Mouse (Mus musculus) right cerebral cortex, adult 2 months (tissue): ENCODE measurements around the gene Mcm6.
"Not testable (repeated sequence)": the region's sequence is repeated elsewhere in the genome, so short reads cannot be mapped to it uniquely, and the experiment has no call there.

Experiments
- DNase-seq, 2 experiments: peaks; one replicate each; pipeline ENCODE4 v3.0.0; 2021 to 2022; ENCODE audit warnings: low spot score in 2 of 2

The Mcm6 gene

DNA sequence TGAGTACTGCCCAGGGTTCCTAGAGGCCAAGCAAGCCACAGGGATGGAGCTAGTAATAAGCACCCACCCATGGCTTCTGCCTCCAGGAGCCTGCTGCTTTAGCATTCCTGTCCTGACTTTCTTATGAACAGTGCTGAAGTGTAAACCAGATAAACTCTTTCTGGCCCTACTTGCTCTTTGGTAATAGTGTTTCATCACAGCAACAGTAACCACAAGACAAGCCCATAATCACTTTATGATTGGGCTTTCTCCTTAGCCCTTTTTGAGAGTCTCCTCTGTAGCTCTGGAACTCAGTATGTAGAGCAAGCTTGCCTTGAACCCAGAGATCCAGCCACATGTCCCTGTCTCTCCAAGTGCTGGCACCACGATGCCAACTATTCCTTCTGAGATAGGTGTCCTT is 29.2 kb downstream of the Mcm6 start:
- no peak for DNase-seq

DNA sequence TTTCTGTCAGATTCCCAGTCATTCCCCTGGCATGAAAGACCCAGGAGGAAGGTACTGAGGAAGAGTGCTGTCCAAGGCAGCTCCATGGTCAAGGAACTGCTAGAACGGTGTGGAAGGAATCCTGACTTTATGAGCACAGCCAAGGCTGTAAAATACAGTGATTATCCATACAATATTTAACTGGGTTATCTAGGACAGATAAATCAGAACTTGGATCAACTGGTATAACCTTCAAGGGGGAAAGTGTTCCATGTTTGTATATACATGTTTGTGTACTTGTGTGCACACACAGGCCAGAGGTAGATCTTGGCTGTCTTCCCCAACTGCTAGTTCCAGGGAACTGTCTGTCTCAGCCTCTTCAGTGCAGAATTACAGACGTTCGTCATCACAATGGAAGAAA is 31.2 kb downstream of the Mcm6 start, which contains the start of gene Lct:
TSS of gene Lct (minus strand) at position 101 of the 400 bp plus-strand sequence.
- DNase-seq: no peak

DNA sequence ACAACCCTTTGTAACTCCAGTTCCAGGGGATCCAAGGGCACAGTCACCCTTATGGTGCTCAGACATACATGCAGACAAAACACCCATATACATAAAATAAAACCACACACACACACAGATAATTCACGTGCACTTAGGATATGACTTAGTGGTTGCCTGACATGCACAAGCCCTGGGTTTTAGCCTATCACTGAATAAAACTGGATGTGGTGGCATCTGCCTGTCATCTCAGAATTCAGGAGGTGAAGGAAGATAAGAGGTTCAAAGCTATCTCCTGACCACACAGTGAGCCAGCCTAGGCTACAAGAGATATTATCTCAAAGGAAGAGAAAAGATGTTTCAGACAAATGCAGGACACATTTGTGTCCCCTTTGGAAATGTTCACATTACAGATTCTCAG is 32.3 kb downstream of the Mcm6 start:
- DNase-seq: no peak

DNA sequence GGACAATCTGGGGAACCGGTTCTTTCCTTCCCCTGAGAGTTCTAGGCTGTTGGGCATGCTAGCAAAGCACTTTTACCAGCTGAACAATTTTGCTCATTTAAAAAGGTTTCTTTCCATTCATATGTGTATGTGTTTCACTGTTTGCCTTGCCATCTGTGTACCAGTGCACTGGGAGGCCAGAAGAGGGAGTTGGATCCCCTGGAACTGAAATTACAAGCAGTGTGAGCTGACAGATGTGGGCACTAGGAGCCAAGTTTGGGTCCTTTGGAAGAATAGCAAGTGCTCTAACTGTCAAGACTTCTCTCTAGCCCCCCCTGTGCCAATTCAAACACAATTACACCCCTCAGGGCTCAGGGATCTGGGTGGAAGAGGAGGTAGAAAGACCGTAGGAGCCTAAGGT is 34.7 kb downstream of the Mcm6 start:
- no peak for DNase-seq

DNA sequence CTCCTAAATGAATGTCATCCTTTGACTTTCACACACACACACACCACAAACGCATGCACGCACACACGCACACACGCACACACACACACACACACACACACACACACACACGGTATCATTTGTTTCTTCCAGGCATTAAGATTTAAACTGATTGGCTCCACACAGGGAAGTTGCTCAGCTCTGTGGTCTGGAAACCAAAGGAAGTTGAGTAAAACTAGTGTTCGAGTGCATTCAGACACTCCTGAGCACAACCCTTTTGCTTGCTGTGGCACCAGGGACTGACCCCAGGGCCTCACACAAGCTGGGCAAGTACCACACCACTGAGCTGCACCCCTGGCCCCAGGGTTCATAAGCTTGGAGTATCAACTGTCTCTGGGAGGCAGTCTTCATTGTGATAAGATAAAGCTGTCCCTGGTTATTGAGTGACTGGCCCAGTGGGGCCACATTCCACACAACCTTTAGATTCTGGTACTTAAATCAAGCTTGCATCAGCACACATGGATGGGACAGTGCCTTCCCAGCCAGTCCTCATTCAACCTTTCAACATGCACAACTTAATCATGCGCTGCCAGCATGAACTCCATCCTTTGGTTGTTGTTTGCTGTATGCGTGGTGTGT is 36.3 kb downstream of the Mcm6 start:
- DNase-seq: no peak

DNA sequence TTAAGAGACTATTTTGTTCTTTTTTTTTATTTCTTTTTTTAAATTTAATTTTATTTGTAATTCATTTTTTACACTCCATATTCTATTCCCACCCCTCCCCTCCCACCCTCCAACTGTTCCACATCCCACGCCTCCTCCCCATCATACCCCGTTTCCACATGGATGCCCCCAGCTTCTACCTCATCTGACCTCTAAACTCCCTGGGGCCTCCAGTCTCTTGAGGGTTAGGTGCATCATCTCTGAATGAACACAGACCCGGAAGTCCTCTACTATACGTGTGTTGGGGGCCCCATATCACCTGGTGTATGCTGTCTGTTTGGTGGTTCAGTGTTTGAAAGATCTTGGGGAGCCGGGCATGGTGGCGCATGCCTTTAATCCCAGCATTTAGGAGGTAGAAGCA is 40.2 kb downstream of the Mcm6 start:
- DNase-seq: not testable (repeated sequence)

DNA sequence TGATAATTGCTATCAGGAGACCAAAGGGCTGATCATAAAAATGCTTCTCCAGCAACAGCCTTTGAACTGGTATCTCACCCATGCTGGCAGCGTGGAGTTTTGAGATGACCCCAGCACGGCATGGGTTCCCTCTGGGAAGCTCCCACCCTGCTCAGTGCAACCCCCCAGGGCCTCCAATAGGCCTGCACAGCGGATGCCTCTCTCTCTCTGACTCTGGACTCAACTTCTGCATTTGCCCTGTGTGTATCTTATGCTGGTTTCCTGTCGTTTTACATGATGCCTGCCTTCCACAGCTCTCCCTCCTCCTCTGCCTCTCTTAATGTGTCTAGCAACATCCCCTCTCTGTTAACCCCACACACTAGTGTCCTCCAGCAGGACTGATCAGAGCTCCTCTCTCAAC is 44.8 kb downstream of the Mcm6 start:
- DNase-seq: no peak

DNA sequence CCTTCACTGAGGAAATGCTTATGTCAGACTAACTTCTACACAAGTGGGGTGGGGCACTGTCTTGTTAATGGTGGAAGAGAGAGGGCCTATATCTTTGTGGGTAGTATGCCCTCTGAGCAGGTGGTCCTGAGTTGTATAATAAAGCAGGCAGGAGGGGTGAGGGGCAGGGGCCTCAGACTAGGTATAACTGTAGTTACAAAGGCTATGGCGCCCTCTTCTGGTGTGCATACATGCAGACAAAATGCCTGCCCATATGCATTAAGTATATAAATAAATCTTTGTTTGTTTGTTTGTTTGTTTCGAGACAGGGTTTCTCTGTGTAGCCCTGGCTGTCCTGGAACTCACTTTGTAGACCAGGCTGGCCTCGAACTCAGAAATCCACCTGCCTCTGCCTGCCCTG is 50.4 kb downstream of the Mcm6 start:
- DNase-seq: no peak

DNA sequence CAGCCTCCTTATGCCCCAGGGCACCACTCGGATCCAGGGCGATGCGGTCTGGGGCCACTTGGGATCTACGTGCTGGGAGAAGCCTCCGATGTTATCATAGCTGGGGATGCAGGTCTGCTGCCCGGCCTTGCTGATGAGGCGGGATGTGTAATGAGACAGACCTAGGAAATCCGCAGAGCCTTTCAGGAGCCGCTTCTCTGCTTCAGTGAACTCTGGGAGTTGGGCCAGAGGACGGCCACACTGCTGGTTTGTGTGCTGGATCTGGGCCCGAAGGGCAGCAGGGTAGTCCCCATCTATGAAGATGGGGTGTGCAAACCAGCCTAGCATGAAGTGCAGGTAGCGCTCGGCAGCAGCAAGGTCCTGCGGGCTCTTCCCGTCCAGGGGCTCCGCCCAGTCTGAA is 55.6 kb downstream of the Mcm6 start:
- DNase-seq: peak in 1 of 2 experiments; percentile 22

DNA sequence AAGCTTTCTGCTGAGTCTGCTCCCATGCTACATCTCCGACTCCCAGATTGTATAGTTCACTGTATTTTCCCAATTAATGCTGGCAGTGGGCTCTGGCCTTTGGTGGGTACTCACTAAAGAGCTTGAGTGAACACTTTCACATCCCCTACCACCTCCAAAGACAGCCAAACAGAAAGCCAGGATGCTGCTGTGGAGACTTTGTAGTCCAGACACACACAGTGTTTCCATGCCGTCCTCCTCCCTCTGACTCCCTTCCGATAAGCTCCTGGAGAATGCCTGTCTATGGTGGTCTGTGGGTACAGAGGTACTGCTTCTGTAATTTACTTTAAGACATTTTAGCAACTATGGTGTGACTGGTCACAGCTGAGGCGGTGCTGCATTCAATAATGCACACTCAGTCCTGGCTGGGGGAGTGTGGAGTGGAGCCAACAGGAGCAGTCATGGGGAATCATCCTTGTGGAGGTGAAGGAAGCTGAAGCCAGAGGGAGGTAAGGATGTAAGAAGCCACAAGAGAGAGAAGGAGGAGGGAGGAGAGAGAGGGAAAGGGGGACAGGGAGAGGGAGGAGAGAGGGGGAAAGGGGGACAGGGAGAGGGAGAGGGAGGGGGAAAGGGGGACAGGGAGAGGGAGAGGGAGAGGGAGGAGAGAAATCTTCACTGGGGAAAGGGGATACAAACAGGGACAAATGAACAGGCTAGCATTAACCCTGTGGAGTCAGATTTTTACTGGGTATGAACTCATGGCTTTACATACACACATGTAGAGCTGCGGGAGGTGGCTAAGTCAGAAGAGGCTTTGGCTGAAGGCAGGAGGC is 63.5 kb downstream of the Mcm6 start:
- DNase-seq: no peak

DNA sequence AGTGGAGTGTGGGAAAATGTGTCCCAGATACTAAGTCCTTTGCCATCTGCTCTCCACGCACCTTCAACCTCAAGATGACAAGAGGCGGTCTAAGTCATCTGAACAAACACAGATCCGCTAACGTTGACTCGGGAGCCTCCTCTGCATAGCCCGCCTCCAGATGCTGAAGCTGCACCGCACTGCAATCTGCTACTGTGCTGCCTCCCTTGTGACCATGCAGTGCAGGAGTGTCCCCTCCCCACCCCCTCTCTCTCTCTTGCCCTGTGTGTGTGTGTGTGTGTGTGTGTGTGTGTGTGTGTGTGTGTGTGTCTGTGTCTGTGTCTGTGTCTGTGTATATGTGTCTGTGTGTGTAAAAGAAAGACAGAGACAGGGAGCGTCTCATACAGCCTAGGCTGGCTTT is 64.2 kb downstream of the Mcm6 start:
- no peak for DNase-seq

DNA sequence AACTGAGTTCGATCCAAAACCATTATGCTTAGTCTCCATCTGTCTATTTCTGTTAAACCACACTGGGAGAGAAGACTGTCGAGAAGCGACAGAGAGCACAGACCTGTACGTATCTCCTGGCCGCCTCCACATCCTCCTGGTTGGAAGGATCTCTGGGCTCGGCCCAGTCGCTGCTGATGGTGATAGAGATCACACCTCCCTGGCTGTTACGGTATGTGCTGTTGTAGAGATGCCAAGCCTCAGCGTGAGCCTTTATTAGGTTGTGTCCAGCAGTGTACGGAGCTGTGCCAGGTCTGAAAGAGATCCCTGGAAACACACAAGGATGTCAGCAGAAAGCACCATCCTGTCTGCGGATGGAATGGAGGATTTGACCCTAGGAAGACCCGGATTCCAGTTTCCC is 65.9 kb downstream of the Mcm6 start:
- DNase-seq: no peak

DNA sequence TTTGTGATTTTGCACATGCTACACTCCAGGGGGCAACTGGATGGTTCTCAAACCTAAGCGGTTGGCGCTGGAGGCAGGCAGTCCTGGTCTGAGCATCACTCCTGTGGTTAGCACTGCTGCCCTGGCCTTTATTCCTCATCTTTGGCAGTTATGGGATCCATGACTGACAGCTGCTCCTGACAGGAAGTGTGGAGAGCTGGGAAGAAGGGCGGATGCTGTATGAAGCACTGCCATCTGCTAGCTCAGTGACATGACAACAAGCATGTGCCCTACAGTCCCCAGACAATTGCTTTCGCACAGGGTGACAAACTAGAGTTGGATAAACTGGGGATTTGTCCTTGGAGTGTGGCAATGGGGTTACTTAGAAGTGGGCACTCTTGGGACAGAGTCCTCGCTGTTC is 69.2 kb downstream of the Mcm6 start:
- no peak for DNase-seq

DNA sequence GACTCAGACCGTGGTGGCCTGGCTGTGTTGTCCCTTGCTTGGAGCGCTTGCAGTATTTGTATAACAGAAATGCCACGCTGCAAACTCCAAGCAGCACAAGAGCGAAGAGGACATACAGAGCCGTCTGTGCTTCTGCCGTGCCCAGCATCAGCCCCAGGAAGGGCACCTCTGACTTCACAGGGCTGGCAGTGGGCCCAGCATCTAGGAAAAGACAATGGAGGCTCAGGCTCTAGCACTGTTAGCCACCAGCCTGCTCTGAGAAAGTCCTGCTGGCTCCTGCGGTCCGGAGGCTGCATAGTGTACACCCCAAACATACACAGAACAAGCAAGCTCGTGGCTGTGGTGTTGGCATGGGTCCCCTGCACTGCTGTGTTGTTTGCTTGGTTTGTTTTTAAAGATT is 74.3 kb downstream of the Mcm6 start:
- DNase-seq: no peak

DNA sequence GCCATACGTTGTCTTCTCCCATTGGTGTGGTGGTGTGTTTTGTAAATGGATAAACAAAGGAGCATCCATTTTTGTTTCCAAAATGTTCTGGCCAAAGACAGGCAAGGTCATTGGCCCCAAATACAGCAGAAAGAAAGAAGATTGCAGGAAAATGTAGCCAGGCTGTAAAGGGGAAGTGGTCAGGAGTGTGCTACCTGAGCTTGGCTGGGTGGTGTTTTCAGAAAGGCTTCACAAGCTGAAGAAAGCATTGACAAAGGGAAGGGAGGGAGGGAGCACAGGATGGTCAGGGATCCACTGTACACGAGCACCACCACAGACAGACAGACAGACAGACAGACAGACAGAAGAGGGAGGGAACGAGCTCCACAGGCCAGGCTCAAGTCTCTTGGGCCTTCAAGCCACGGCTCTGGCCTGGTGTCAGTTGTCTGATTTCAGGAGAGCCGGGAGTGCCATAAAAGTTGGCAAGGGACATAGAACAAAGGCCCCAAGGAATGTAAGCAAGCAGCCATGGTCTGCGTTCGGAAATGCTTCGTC is 75.2 kb downstream of the Mcm6 start:
- no peak for DNase-seq

DNA sequence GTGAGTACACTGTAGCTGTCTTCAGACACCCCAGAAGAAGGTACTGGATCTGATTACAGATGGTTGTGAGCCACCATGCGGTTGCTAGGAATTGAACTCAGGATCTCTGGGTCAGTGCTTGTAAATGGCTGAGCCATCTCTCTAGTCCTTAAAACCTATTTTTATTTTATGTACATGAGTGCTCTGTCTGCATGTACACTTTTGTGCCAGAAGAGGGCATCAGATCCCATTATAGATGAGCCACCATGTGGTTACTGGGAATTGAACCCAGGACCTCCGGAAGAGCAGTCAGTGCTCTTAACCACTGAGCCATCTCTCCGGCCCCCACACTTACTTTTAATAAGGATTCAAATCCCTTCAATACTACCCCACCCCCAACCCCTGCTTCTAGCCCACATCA is 76.5 kb downstream of the Mcm6 start:
- no peak for DNase-seq

DNA sequence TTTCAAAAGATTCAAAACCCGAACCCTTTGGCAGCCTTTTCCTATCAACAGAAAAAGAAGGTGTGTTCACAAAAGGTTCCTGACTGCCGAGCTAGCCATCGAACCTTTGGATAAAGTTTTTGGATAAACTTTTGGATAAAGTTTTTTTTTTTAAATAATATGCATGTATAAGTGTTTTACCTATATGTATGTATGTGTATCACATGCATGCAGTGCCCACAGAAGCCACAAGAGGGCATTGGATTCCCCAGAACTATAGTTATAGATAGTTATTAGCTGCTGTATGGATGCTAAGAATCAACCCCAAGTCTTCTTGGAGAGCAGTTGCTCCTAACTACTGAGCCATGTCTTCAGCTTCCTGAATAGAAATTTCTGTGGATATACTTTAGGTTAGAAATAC is 77.7 kb downstream of the Mcm6 start:
- no peak for DNase-seq
